Mouse (Mus musculus): Measurements from ENCODE around the gene Pgm1.

Gene Pgm1

DNA sequence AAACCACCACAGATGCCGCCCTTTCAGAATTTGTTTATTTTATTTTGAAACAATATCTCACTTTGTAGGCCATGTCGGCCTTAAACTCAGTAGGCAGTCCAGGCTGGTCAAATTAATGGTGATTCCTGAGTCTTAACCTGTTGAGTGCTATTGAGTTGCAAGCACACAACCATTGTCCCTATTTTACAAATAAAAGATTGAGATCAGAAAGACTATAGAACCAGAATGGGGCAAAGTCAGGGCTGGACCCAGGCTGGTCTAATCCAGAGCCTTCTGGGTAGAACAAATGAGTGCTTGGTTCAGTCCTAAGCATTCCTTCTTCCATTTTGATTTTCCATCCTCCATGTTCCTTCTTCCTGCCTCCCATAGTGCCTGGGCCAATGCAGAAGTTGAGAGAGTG, 17.3 kb downstream of the Pgm1 start:
- CTCF ChIA-PET, result interaction anchor here in 2 of 4 experiments (0.6 to 1.4 kb wide), 2 partner anchors 82 to 290 kb away, joined by 5 read pairs; no protein-coding TSS in a partner anchor
- POLR2A ChIA-PET, result no interaction called here

- ChIA-PET CTCF (interaction anchor here in 2 of 4 experiments (0.7 to 1.4 kb wide), 2 partner anchors 82 to 492 kb away, joined by 3 to 5 read pairs; no protein-coding TSS in a partner anchor), POLR2A (no interaction called here)
Observed at GRCm38 (mm10) chr4:99947192-99947591, 18.0 kb downstream of the Pgm1 start.

DNA sequence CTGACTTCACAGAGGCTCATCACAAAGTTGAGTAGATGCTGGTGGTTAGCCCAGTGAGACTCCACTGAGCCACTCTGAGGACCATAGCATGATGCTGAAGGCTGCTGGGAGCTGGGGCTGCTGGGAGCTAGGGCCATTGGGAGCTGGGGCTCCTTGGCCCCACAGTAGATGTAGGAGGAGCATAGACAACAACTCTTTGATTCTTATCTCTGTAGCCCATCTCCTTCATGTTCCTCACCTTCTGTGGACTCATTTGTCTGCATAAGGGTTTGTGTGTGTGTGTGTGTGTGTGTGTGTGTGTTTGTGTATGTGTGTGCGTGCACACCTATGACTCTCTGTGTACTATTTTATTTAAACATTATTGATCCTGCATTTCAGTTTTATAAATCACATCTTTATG, 18.7 kb downstream of the Pgm1 start:
- ChIA-PET CTCF (interaction anchor here in 1 of 4 experiments (0.7 kb wide), 1 partner anchor 493 kb away, joined by 3 read pairs; no protein-coding TSS in a partner anchor), POLR2A (no interaction called here)

GRCm38 (mm10) chr4:99953904-99954303, 24.7 kb downstream of the Pgm1 start:
- ChIA-PET POLR2A (interaction anchor here in 1 of 4 experiments (1.0 kb wide), 1 partner anchor 12 kb away, joined by 3 read pairs; no protein-coding TSS in a partner anchor), CTCF (no interaction called here)

- POLR2A ChIA-PET, result interaction anchor here in 1 of 4 experiments (0.6 kb wide), 1 partner anchor 272 kb away, joined by 3 read pairs; no protein-coding TSS in a partner anchor
Observed at GRCm38 (mm10) chr4:99955396-99955795, 26.2 kb downstream of the Pgm1 start.

GRCm38 (mm10) chr4:99957186-99957585, 28.0 kb downstream of the Pgm1 start:
- CTCF ChIA-PET, result interaction anchor here in 2 of 4 experiments (0.6 to 0.7 kb wide), 3 partner anchors 9 to 75 kb away, joined by 3 to 9 read pairs (median 5); no protein-coding TSS in a partner anchor

More at GRCm38 (mm10) chr4:99955396-99955795, 26.2 kb downstream of the Pgm1 start:
- CTCF ChIA-PET, result no interaction called here

GRCm38 (mm10) chr4:99958084-99958815, 29.0 kb downstream of the Pgm1 start:
- ChIA-PET POLR2A (interaction anchor here in 1 of 4 experiments (1.0 kb wide), 1 partner anchor 28 kb away, joined by 3 read pairs; no protein-coding TSS in a partner anchor), CTCF (no interaction called here)

More at GRCm38 (mm10) chr4:99957186-99957585, 28.0 kb downstream of the Pgm1 start:
- POLR2A ChIA-PET, result interaction anchor here in 2 of 4 experiments (0.6 to 1.3 kb wide), 2 partner anchors 21 to 28 kb away, joined by 3 to 4 read pairs; partner anchors contain the start of gene Pgm1 (in 1 of the 2)

DNA sequence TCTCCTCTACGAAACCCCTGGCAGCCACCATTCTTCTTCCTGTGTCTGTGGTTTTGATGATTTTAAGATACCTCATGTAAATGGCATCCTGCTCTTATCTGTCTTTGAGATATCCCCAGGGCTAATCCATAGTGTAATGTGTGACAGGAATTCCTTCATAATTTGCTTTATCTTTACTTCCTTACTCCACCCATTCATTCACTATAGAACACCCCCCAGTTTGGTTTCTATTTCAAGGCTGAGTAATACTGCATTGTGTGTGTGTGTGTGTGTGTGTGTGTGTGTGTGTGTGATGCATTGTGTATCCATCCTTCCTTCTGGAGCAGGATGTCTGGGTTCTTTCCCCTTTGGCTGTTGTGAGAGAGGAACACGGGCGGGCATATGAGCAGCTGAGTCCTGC, 30.1 kb downstream of the Pgm1 start:
- POLR2A ChIA-PET, result interaction anchor here in 2 of 4 experiments (0.7 to 1.2 kb wide), 2 partner anchors 17 to 30 kb away, joined by 3 read pairs; partner anchors contain the start of genes Itgb3bp (in 1 of the 2) and Pgm1 (in 1 of the 2)
- CTCF ChIA-PET, result interaction anchor here in 1 of 4 experiments (0.8 kb wide), 1 partner anchor 49 kb away, joined by 3 read pairs; no protein-coding TSS in a partner anchor

GRCm38 (mm10) chr4:99966555-99966954, 37.3 kb downstream of the Pgm1 start:
- CTCF ChIA-PET, result interaction anchor here in 1 of 4 experiments (0.6 kb wide), 1 partner anchor 10 kb away, joined by 9 read pairs; no protein-coding TSS in a partner anchor
- POLR2A ChIA-PET, result no interaction called here

DNA sequence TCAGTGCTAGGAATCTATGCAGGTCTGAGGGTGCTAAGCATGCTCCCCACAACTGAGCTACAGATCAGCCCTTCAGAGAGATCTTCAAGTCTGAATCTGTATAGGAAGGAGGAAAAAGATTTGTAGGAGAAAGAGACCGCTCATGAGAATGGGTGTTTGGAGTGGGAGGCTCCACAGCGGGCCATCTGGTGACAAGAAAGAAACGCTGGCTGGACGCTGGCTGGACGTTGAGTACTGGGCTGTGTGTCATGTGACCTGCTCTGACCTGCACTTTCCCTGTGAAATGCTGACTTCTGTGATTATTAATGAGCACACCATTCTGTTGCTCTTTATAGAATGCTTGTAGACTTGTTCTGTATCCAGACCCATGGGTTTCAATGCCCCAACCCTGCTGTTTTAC, 40.1 kb downstream of the Pgm1 start:
- CTCF ChIA-PET, result no interaction called here

DNA sequence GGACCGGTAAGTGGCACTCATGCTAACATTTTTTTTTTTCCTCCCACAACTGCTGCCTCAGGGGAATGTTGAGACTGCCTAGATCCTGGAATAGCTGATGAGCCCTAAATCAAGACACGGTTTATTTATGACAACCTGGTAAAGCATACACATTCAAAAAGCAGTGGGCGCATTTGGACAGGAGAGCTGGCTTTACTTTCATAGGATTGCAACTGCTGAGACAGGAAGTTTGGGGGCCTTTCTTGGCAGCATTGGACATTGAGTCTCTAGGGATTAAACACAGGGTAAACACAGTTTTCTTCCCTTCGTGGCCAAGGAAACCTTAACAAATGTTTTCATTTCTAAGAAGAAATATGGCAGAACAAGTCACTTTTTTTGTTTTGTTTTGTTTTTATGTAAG, 40.9 kb downstream of the Pgm1 start:
- ChIA-PET POLR2A (no interaction called here), CTCF (interaction anchor here in 1 of 4 experiments (0.7 kb wide), 1 partner anchor 45 kb away, joined by 4 read pairs; no protein-coding TSS in a partner anchor)

More for the DNA sequence above, 40.1 kb downstream of the Pgm1 start:
- POLR2A ChIA-PET, result no interaction called here

DNA sequence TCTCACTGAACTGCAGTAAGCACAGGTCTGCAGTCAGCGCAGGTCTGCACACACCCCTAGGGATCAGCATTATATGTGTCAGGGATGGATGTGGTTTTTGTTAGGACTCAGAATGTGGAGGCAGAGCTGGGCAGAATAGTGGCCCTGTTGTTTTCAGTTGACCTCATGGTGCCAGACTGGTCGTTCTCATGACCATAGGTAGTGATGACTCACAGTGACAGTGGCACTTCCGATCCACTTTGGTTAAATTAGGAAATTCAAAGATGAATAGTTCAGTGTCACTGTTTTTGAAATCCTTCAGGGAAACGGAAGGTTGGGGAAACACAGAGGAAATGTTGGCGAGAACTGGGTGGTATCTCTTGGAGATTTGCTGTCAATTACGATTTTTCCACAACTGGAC, 43.7 kb downstream of the Pgm1 start:
- POLR2A ChIA-PET, result interaction anchor here in 1 of 4 experiments (0.5 kb wide), 1 partner anchor 357 kb away, joined by 4 read pairs; no protein-coding TSS in a partner anchor
- CTCF ChIA-PET, result no interaction called here

DNA sequence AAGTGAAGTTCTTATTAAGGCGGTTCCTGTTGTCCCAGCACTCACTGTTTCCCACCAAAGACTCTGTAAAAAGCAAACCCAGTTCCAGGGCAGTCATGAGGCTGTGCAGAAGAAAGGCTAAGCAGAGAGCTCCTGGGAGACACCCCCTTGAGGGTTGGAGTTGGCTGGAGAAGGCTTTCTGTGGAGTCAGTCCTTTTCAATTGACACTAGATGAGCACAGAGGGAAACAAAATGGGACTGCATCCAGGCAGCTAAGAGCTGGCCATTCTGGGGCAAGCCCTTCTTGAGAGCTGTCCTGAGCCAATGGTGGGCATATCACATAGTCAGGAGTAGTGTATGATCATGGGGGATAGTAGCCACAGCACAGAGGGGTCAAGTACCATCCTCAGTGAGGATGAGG, 44.7 kb downstream of the Pgm1 start:
- POLR2A ChIA-PET, result no interaction called here
- CTCF ChIA-PET, result no interaction called here

GRCm38 (mm10) chr4:99974375-99974774, 45.2 kb downstream of the Pgm1 start:
- CTCF ChIA-PET, result no interaction called here
- POLR2A ChIA-PET, result no interaction called here

DNA sequence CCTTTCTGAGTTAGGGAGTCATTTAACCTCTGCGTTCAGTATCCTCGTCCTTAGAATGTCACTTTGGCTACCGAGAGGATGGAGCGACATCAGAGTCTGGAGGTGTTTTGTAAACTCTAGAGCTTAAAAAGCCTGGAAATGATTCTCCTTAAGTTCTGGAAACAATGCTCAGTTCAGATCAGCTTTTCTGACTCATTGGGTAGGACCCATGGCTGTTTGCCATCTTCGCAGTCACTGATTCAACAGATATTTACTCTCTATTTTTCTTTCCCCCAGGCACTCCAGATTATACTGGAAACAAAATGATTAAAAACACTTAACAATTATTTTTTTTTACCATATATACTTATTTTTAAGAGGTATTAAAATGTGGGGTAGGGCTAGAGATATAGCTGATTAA, 50.1 kb downstream of the Pgm1 start:
- CTCF ChIA-PET, result interaction anchor here in 1 of 4 experiments (0.5 kb wide), 1 partner anchor 22 kb away, joined by 5 read pairs; no protein-coding TSS in a partner anchor
- POLR2A ChIA-PET, result interaction anchor here in 1 of 4 experiments (0.9 kb wide), 1 partner anchor 11 kb away, joined by 3 read pairs; no protein-coding TSS in a partner anchor

DNA sequence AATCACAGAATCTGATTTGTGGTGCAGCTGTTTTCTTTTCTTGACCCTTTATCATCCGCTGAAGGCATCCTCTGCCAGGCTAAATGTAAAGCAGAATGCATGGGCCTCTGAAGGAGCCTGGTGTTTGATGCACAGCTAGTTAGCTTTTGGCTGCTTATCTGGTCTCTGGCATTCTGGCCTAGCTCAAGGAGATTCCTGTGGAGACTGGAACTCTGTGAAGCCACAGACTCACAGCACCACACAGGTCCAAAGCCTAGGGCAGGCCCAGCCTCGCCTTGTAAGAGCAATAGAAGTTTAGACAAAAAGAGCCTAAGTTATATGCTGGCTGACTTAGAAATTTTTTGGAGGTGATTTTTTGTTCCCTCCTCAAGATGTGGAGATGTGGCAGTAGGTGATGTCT, 52.0 kb downstream of the Pgm1 start:
- CTCF ChIA-PET, result no interaction called here
- POLR2A ChIA-PET, result interaction anchor here in 1 of 4 experiments (0.5 to 0.7 kb wide), 2 partner anchors 148 to 554 kb away, joined by 3 to 5 read pairs; no protein-coding TSS in a partner anchor

GRCm38 (mm10) chr4:99983652-99984368, 54.6 kb downstream of the Pgm1 start:
- POLR2A ChIA-PET, result interaction anchor here in 2 of 4 experiments (0.5 to 1.2 kb wide), 2 partner anchors 9 to 25 kb away, joined by 3 to 4 read pairs; no protein-coding TSS in a partner anchor

GRCm38 (mm10) chr4:99984369-99984752, 55.1 kb downstream of the Pgm1 start:
- ChIA-PET POLR2A (interaction anchor here in 2 of 4 experiments (0.5 to 1.1 kb wide), 2 partner anchors 25 to 520 kb away, joined by 3 to 5 read pairs; no protein-coding TSS in a partner anchor), CTCF (no interaction called here)

More at GRCm38 (mm10) chr4:99983652-99984368, 54.6 kb downstream of the Pgm1 start:
- CTCF ChIA-PET, result no interaction called here

DNA sequence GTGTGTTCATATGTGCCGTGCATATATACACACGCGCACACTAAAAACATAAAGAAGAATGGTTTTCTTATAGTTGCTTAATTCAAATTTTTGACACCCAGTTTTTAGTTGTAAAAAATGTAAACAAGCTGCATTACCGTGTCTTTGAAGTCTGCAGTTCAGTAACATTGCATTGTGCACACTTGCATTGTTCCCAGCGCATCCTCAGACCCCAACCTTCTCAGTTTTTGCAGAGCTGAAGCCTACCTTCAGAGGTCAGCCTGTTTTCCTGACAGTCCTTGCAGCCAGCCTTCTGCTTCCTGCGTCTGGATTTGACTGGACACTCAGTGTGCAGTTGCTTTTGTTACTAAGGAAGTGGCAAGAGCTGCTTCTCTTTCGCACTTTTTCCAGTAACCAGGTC, 55.9 kb downstream of the Pgm1 start:
- ChIA-PET POLR2A (interaction anchor here in 1 of 4 experiments (1.1 kb wide), 1 partner anchor 520 kb away, joined by 5 read pairs; no protein-coding TSS in a partner anchor), CTCF (no interaction called here)
